Mouse (Mus musculus) CH12.LX (cell line): Measurements from ENCODE around the gene Map1lc3b. TPM values are rescaled to one million over a fixed set of nuclear protein-coding genes. Genes with fewer than 3 reads are reported as not detected.
A peak's percentile ranks its signal among the peaks of the same experiment; 100 is the strongest.

Experiments
- DNase-seq: peaks from one replicate; pipeline ENCODE4 v3.0.0-alpha.2; 2013; ENCODE audit errors: extremely low read depth
- H3K27ac ChIP-seq: 2 replicates; pipeline ENCODE4 v1.5.1; 2012; ENCODE audit warnings: low read depth, mild to moderate bottlenecking, control low read depth, moderate library complexity; ENCODE audit not compliant: insufficient read depth
- H3K27me3 ChIP-seq: replicated peaks from 2 replicates; pipeline ENCODE3; 2012; ENCODE audit warnings: inconsistent platforms
- H3K36me3 ChIP-seq, 2 experiments: replicated peaks in 1 of 2; 2 replicates each; pipeline versions ENCODE3 to v1.6.1; 2012; ENCODE audit warnings: inconsistent platforms in 1 of 2, low read length in 1 of 2, mild to moderate bottlenecking in 1 of 2, mixed read lengths in 1 of 2, moderate library complexity in 1 of 2; ENCODE audit not compliant: control insufficient read depth in 1 of 2, insufficient read depth in 1 of 2
- H3K4me1 ChIP-seq, 2 experiments: 2 replicates each; pipeline ENCODE4 v1.6.1; 2012; ENCODE audit warnings: inconsistent platforms in 1 of 2, moderate library complexity in 1 of 2; ENCODE audit not compliant: insufficient read depth in 2 of 2, control insufficient read depth in 1 of 2
- H3K4me2 ChIP-seq: 2 replicates; pipeline ENCODE4 v1.6.1; 2012; ENCODE audit warnings: low read depth, mild to moderate bottlenecking, control low read depth; ENCODE audit not compliant: poor library complexity, insufficient read depth, severe bottlenecking
- H3K4me3 ChIP-seq, 3 experiments: fragments of 150-350 bp in 1 of 3; sonication (generic) in 1 of 3; replicated peaks in 1 of 3; 2 replicates each; pipeline versions ENCODE3 to v1.5.1; 2011 to 2012; ENCODE audit warnings: low read depth in 2 of 3, low read length in 2 of 3, mild to moderate bottlenecking in 2 of 3, moderate library complexity in 2 of 3, control low read depth in 1 of 3, improper control_type of control experiment in 1 of 3, inconsistent platforms in 1 of 3, mixed read lengths in 1 of 3; ENCODE audit not compliant: poor library complexity in 1 of 3
- H3K79me2 ChIP-seq: replicated peaks from 2 replicates; pipeline ENCODE4 v1.6.1; 2012; ENCODE audit warnings: mild to moderate bottlenecking, moderate library complexity; ENCODE audit not compliant: control insufficient read depth, poor library complexity, insufficient read depth, severe bottlenecking; ENCODE audit errors: extremely low read depth
- H3K9ac ChIP-seq: 2 replicates; pipeline ENCODE4 v1.6.1; 2012; ENCODE audit warnings: low read depth, mild to moderate bottlenecking, control low read depth, moderate library complexity; ENCODE audit not compliant: insufficient read depth
- H3K9me3 ChIP-seq: replicated peaks from 2 replicates; pipeline ENCODE3; 2012; ENCODE audit warnings: low read length, inconsistent platforms, mixed read lengths
- CHD1 ChIP-seq: IDR thresholded peaks from 2 replicates; pipeline ENCODE4 v1.6.1; 2012; ENCODE audit warnings: low read depth, low read length, improper control_type of control experiment, inconsistent platforms
- CHD2 ChIP-seq: IDR thresholded peaks from 2 replicates; pipeline ENCODE4 v1.6.1; 2011; ENCODE audit warnings: low read length, improper control_type of control experiment
- ELF1 ChIP-seq: IDR thresholded peaks from 2 replicates; pipeline ENCODE4 v1.6.1; 2014; ENCODE audit warnings: low read depth, mild to moderate bottlenecking, inconsistent platforms, low read length, improper control_type of control experiment
- ETS1 ChIP-seq: conservative IDR thresholded peaks from 2 replicates; pipeline ENCODE4 v1.6.1; 2012; ENCODE audit warnings: low read depth, mild to moderate bottlenecking, inconsistent platforms, low read length, improper control_type of control experiment, moderate library complexity
- GABPA ChIP-seq: IDR thresholded peaks from 2 replicates; pipeline ENCODE4 v1.6.1; 2012; ENCODE audit warnings: low read depth, low read length, improper control_type of control experiment, inconsistent platforms; ENCODE audit not compliant: insufficient replicate concordance
- HCFC1 ChIP-seq: IDR thresholded peaks from 2 replicates; pipeline ENCODE4 v1.6.1; 2012; ENCODE audit warnings: low read depth, mild to moderate bottlenecking, inconsistent platforms, low read length, improper control_type of control experiment
- JUN ChIP-seq: IDR thresholded peaks from 2 replicates; pipeline ENCODE4 v1.6.1; 2011; ENCODE audit warnings: low read depth, mild to moderate bottlenecking, low read length, improper control_type of control experiment, moderate library complexity; ENCODE audit not compliant: insufficient read depth
- KAT2A ChIP-seq: IDR thresholded peaks from 2 replicates; pipeline ENCODE4 v1.6.1; 2012; ENCODE audit warnings: low read length, improper control_type of control experiment, inconsistent platforms; ENCODE audit not compliant: insufficient replicate concordance
- MAZ ChIP-seq: IDR thresholded peaks from 2 replicates; pipeline ENCODE4 v1.6.1; 2012; ENCODE audit warnings: low read depth, mild to moderate bottlenecking, inconsistent platforms, low read length, improper control_type of control experiment, moderate library complexity
- MEF2A ChIP-seq: IDR thresholded peaks from 2 replicates; pipeline ENCODE4 v1.6.1; 2014; ENCODE audit warnings: low read depth, mild to moderate bottlenecking, inconsistent platforms, low read length, improper control_type of control experiment, borderline replicate concordance
- MXI1 ChIP-seq: IDR thresholded peaks from 2 replicates; pipeline ENCODE4 v1.6.1; 2011; ENCODE audit warnings: mild to moderate bottlenecking, low read depth, low read length, improper control_type of control experiment
- MYC ChIP-seq: IDR thresholded peaks from 2 replicates; pipeline ENCODE4 v1.6.1; 2011; ENCODE audit warnings: low read depth, mild to moderate bottlenecking, improper control_type of control experiment, low read length
- NELFE ChIP-seq: IDR thresholded peaks from 2 replicates; pipeline ENCODE4 v1.6.1; 2011; ENCODE audit warnings: low read depth, low read length, improper control_type of control experiment
- NRF1 ChIP-seq: IDR thresholded peaks from 2 replicates; pipeline ENCODE4 v1.6.1; 2014; ENCODE audit warnings: low read depth, mild to moderate bottlenecking, inconsistent platforms, low read length, improper control_type of control experiment, moderate library complexity
- PAX5 ChIP-seq: IDR thresholded peaks from 2 replicates; pipeline ENCODE4 v1.6.1; 2012; ENCODE audit warnings: low read length, inconsistent platforms, mixed read lengths
- POLR2AphosphoS2 ChIP-seq: IDR thresholded peaks from 2 replicates; pipeline ENCODE4 v1.6.1; 2011; ENCODE audit warnings: low read depth, low read length, improper control_type of control experiment
- RAD21 ChIP-seq: IDR thresholded peaks from 2 replicates; pipeline ENCODE4 v1.6.1; 2011; ENCODE audit warnings: low read depth, mild to moderate bottlenecking, low read length, improper control_type of control experiment, moderate library complexity
- ZC3H11A ChIP-seq: IDR thresholded peaks from 2 replicates; pipeline ENCODE4 v1.6.1; 2012; ENCODE audit warnings: low read depth, mild to moderate bottlenecking, inconsistent platforms, low read length, improper control_type of control experiment
- ZMIZ1 ChIP-seq: IDR thresholded peaks from 2 replicates; pipeline ENCODE4 v1.6.1; 2012; ENCODE audit warnings: low read depth, mild to moderate bottlenecking, inconsistent platforms, low read length, improper control_type of control experiment
- dilution Hi-C: fragments of 300-500 bp; cut with MboI; formaldehyde crosslinking; loops from 2 replicates; pipeline ENCODE4 v1.14.3; 2020; ENCODE audit warnings: low sequenced_read_pairs; ENCODE audit not compliant: extremely low pct_unique_long_range_greater_than_20kb, extremely low pct_ligation_motif_present
- in situ Hi-C: fragments of 300-500 bp; cut with MboI; formaldehyde crosslinking; loops from 3 replicates; pipeline ENCODE4 v1.14.3; 2019; ENCODE audit warnings: low sequenced_read_pairs, low pct_ligation_motif_present, low pct_unique_long_range_greater_than_20kb, mixed read lengths
- polyA plus RNA-seq: library from polyadenylated mRNA; unstranded; fragments of >175 nt; gene quantifications from 2 replicates; pipeline ENCODE4 v1.2.1, GENCODE M21; 2012; ENCODE audit warnings: low read depth; ENCODE audit not compliant: insufficient read length
- total RNA-seq, 2 experiments: library from RNA; depleted of rRNA; stranded (reverse); fragments of 300-350 nt in 1 of 2; fragments of >200 nt in 1 of 2; gene quantifications; 2 replicates each; pipeline ENCODE4 v1.2.3; 2012 to 2014

The Map1lc3b gene
- total and polyA plus RNA-seq, 3 experiments = 45.7 to 55.8 (median 48.9) TPM

DNA sequence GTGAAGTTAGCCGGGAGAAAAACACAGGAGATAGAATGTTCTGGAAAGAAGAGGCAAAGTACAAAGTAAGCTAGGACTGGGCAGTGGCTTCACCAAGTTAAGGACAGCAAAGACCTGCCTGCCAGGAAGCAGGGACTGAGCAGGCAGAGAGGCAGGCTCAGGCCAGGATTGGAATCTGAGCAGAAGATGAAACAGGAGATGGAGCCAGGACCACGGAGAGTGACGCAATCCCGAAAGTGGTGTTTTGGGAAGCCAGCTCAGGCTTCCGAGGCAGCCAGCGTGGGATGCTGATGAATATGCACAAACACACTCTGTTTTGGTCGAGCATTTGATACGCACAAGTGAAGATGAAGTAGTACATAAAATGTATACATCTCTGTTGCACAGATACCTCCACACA, 6.5 kb upstream of the Map1lc3b start:
- Histone ChIP-seq H3K9ac (no peak overlapping the region), H3K79me2 (no peaks in the 10 kb centered on the region), H3K27ac (no peak overlapping the region), H3K27me3 (peaks cover 9% of the 10 kb centered on the region), H3K4me3 (no peak overlapping the region), H3K4me2 (no peak overlapping the region), H3K36me3 (no peaks in the 10 kb centered on the region), H3K4me1 (peaks cover 20 to 33% of the 10 kb centered on the region in 2 experiments), H3K9me3 (no peaks in the 10 kb centered on the region)
- dilution Hi-C loops = no loop called here
- in situ Hi-C loops = loop anchor here (10.0 to 25.0 kb wide), 2 partner anchors 361 to 854 kb away; partner anchors contain the start of genes Banp, Car5a, Cyba and Mvd
- TF ChIP-seq RAD21 (no peak), CHD1 (no peak), GABPA (no peak), MYC (no peak), JUN (no peak), MEF2A (no peak), MAZ (no peak), POLR2AphosphoS2 (no peak), NRF1 (no peak), PAX5 (no peak), ETS1 (no peak), HCFC1 (no peak), NELFE (no peak), KAT2A (no peak), MXI1 (no peak), CHD2 (no peak), ELF1 (no peak), ZC3H11A (no peak)
- no peak for DNase-seq

DNA sequence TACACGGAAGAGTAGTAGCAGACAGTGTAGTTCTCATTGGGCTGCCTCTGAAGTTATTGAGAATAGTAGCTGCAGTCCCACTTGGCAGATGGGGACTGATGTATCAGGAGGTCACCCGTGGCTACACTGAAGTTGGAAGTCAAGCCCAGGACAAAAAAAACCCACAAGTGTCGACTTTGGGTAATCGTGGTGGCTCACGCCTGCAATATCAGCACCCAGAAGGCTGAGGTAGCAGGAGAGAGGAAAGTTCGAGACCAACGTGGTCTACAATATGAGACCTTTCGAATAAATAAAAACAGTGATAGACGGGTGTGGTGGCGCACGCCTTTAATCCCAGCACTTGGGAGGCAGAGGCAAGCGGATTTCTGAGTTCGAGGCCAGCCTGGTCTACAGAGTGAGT, 5.4 kb upstream of the Map1lc3b start:
- in situ Hi-C loops (loop anchor here (10.0 to 25.0 kb wide), 2 partner anchors 360 to 853 kb away; partner anchors contain the start of genes Banp, Car5a, Cyba and Mvd), dilution Hi-C loops (no loop called here)
- Histone ChIP-seq H3K4me3 (peak overlapping the region; percentile 60 to 82 (median 70)), H3K27ac (no peak overlapping the region), H3K79me2 (no peaks in the 10 kb centered on the region), H3K9me3 (no peaks in the 10 kb centered on the region), H3K36me3 (no peaks in the 10 kb centered on the region), H3K4me2 (peak overlapping the region; percentile 85; the same call in 1 of the 2 replicates), H3K9ac (peak overlapping the region; percentile 56), H3K4me1 (peaks cover 19 to 35% of the 10 kb centered on the region in 2 experiments), H3K27me3 (peaks cover 9% of the 10 kb centered on the region)
- DNase-seq = no peak
- TF ChIP-seq POLR2AphosphoS2 (no peak), ZMIZ1 (0 out of 2 replicates have a peak, but pooled peaks have one; percentile 10)
